Mouse (Mus musculus) stomach, postnatal 0 days (tissue): Measurements from ENCODE around the gene Abraxas1. TPM values are rescaled to one million over a fixed set of nuclear protein-coding genes. Genes with fewer than 3 reads are reported as not detected.

ENCODE experiments used
- ATAC-seq: fragments of 200-750 bp; cut with Nextera tagmentation; 2 replicates; pipeline ENCODE4 v1.8.0; 2017; ENCODE audit not compliant: low FRiP score, low TSS enrichment
- DNase-seq: peaks from one replicate; pipeline ENCODE4 v3.0.0-alpha.2; 2016; ENCODE audit warnings: low spot score
- H3K27ac ChIP-seq: fragments of 300-500 bp; sonication (generic); replicated peaks from 2 replicates; pipeline ENCODE4 v1.5.1; 2014; ENCODE audit warnings: mild to moderate bottlenecking, control low read depth
- H3K27me3 ChIP-seq: fragments of 300-500 bp; sonication (generic); 2 replicates; pipeline ENCODE4 v1.6.1; 2014; ENCODE audit warnings: low read length; ENCODE audit not compliant: control insufficient read depth, insufficient read depth
- H3K36me3 ChIP-seq: fragments of 300-500 bp; sonication (generic); 2 replicates; pipeline ENCODE4 v1.6.1; 2014; ENCODE audit warnings: low read length, mixed read lengths; ENCODE audit not compliant: control insufficient read depth, insufficient read depth
- H3K4me1 ChIP-seq: fragments of 300-500 bp; sonication (generic); replicated peaks from 2 replicates; pipeline ENCODE4 v1.6.1; 2014; ENCODE audit warnings: antibody characterized with exemption; ENCODE audit not compliant: control insufficient read depth, insufficient read depth
- H3K4me2 ChIP-seq: fragments of 300-500 bp; sonication (generic); replicated peaks from 2 replicates; pipeline ENCODE4 v1.6.1; 2014; ENCODE audit warnings: low read depth, mild to moderate bottlenecking, control low read depth, moderate library complexity
- H3K4me3 ChIP-seq: fragments of 300-500 bp; sonication (generic); 2 replicates; pipeline ENCODE4 v1.5.1; 2014; ENCODE audit warnings: low read depth, low read length, control low read depth
- H3K9ac ChIP-seq: fragments of 300-500 bp; sonication (generic); 2 replicates; pipeline ENCODE4 v1.6.1; 2014; ENCODE audit warnings: mild to moderate bottlenecking, low read length, control low read depth, mixed read lengths
- H3K9me3 ChIP-seq: fragments of 300-500 bp; sonication (generic); 2 replicates; pipeline ENCODE4 v1.6.1; 2016; ENCODE audit warnings: low read length; ENCODE audit not compliant: control insufficient read depth
- CTCF ChIP-seq: IDR thresholded peaks from 2 replicates; pipeline ENCODE4 v1.5.1; 2016; ENCODE audit warnings: antibody characterized with exemption, low read depth, mild to moderate bottlenecking, moderate library complexity
- EP300 ChIP-seq: optimal IDR thresholded peaks from 2 replicates; pipeline ENCODE3; 2016; ENCODE audit warnings: antibody characterized with exemption
- WGBS: fragments of 180-500 bp; shearing (Covaris S2); extraction: QIAGEN DNeasy Blood & Tissue Kit; methylation state at CpG from one replicate; pipeline ENCODE4 v1.1.7; 2014; 5-methylcytosine and 5-hydroxymethylcytosine counted together
- polyA plus RNA-seq: library from polyadenylated mRNA; unstranded; fragments of >200 nt; fragmentation: Nextera tagmentation; extraction: Ambion mirVana; gene quantifications from 2 replicates; pipeline ENCODE4 v1.2.1, GENCODE M21; 2015

The Abraxas1 gene
- polyA plus RNA-seq, 1 experiment from 2014 or later, result 13.0 TPM

- H3K36me3 ChIP-seq, result no peaks in the 10 kb centered on the region
- 62% methylated on average over 3 of the region's 3 CpGs for whole genome bisulfite sequencing
- H3K9ac ChIP-seq, result no peak overlapping the region
- H3K9me3 ChIP-seq, result no peaks in the 10 kb centered on the region
- no peak overlapping the region for H3K4me3 ChIP-seq
- no peak overlapping the region for H3K27ac ChIP-seq
- H3K27me3 ChIP-seq, result no peaks in the 10 kb centered on the region
- DNase-seq (no peak), ATAC-seq (peak; percentile 85)
- no peak overlapping the region for H3K4me2 ChIP-seq
- TF ChIP-seq CTCF (no peak), EP300 (no peak)
- no peaks in the 10 kb centered on the region for H3K4me1 ChIP-seq
These were observed 11.9 kb upstream of the Abraxas1 start for GRCm38 (mm10) chr5:100832680-100833079.

DNA sequence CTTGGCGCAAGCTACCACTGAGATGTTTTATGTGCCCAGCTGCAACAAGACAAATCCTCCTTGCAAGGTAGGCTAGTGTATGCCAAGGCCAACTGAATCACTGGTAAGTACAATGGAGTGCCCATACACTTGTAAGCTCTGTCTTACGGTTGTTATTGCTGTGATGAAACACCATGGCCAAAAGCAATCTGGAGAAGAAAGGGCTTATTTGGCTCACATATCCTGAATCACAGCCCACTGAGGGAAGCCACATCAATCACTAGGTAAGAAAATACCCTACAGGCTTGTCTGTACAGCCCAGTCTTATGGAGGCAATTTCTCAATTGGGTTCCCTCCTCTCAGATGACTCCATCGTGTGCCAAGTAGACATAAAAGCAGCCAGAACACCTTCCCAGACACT is 7.9 kb upstream of the Abraxas1 start:
- no peak for DNase-seq
- ATAC-seq, result no peak
- Histone ChIP-seq H3K4me2 (no peak overlapping the region), H3K4me3 (no peak overlapping the region), H3K4me1 (no peaks in the 10 kb centered on the region), H3K27me3 (no peaks in the 10 kb centered on the region), H3K27ac (no peak overlapping the region), H3K9me3 (no peaks in the 10 kb centered on the region), H3K36me3 (no peaks in the 10 kb centered on the region), H3K9ac (no peak overlapping the region)
- 79% methylated on average over 3 of the region's 3 CpGs for WGBS
- TF ChIP-seq CTCF, result no peak
- TF ChIP-seq EP300, result no peak

DNA sequence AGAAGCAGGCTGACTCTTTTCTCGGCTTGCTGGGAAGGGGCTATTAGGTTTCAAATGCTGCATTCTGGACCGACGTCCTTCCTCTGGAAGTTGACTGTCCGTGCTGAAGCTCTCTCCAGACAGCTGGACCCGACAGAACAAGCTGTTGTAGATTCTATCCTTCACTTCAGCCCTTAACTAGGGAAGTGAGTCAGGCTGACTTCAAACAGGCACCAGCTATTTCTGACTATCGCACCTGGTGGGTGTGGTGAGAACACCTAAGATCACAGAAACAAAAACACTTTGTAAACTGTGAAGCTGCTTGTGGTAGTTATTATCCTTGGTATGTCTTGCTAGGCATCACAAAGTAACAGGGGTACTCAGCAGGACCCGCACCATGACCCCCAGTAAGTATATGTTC is 5.8 kb upstream of the Abraxas1 start:
- Histone ChIP-seq H3K4me3 (no peak overlapping the region), H3K4me2 (no peak overlapping the region), H3K9me3 (no peaks in the 10 kb centered on the region), H3K9ac (no peak overlapping the region), H3K27ac (no peak overlapping the region), H3K27me3 (no peaks in the 10 kb centered on the region), H3K36me3 (no peaks in the 10 kb centered on the region), H3K4me1 (no peaks in the 10 kb centered on the region)
- WGBS, result 46% methylated on average over 7 of the region's 7 CpGs
- TF ChIP-seq EP300, result no peak
- no peak for TF ChIP-seq CTCF
- ATAC-seq, result no peak
- DNase-seq, result no peak

DNA sequence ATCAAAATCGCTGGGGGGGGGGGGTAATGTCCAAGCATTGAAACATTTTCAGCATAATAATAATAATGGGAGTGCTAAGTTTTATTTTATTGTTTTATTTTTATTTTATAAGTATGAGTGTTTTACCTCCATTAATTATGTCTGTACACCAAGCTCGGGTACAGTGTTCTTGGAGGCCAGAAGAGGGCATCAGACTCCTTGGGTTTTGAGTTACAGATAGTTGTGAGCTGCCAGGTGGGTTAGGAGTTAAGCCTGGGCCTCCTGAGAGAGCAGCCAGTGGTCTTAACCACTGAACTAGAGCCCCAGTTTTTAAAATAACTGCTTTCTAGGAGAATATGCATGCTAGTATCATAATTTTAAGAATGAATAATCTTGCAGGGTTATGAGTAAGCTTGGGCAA is 5.2 kb upstream of the Abraxas1 start:
- Histone ChIP-seq H3K36me3 (no peaks in the 10 kb centered on the region), H3K4me3 (no peak overlapping the region), H3K27ac (no peak overlapping the region), H3K4me1 (no peaks in the 10 kb centered on the region), H3K9ac (no peak overlapping the region), H3K9me3 (no peaks in the 10 kb centered on the region), H3K27me3 (no peaks in the 10 kb centered on the region), H3K4me2 (no peak overlapping the region)
- 19% methylated on average over 2 of the region's 2 CpGs for WGBS
- no peak for ATAC-seq
- no peak for DNase-seq
- TF ChIP-seq CTCF, result peak; percentile 69
- TF ChIP-seq EP300, result no peak

- no peaks in the 10 kb centered on the region for H3K27me3 ChIP-seq
- H3K36me3 ChIP-seq, result no peaks in the 10 kb centered on the region
- H3K4me3 ChIP-seq, result no peak overlapping the region
- H3K9ac ChIP-seq, result no peak overlapping the region
- ATAC-seq (no peak), DNase-seq (no peak)
- H3K27ac ChIP-seq, result no peak overlapping the region
- H3K4me2 ChIP-seq, result no peak overlapping the region
- TF ChIP-seq EP300, result no peak
- TF ChIP-seq CTCF, result no peak
- no peaks in the 10 kb centered on the region for H3K9me3 ChIP-seq
- WGBS, result 82% methylated on average over 7 of the region's 7 CpGs
- no peaks in the 10 kb centered on the region for H3K4me1 ChIP-seq
These were observed 2.1 kb upstream of the Abraxas1 start for GRCm38 (mm10) chr5:100822826-100823225.

- H3K4me3 ChIP-seq, result no peak overlapping the region
- no peak overlapping the region for H3K9ac ChIP-seq
- no peaks in the 10 kb centered on the region for H3K4me1 ChIP-seq
- 74% methylated on average over 8 of the region's 8 CpGs for WGBS
- no peaks in the 10 kb centered on the region for H3K36me3 ChIP-seq
- no peaks in the 10 kb centered on the region for H3K27me3 ChIP-seq
- ATAC-seq (no peak), DNase-seq (no peak)
- no peaks in the 10 kb centered on the region for H3K9me3 ChIP-seq
- no peak overlapping the region for H3K27ac ChIP-seq
- H3K4me2 ChIP-seq, result peak overlapping the region; percentile 97
- TF ChIP-seq EP300, result no peak
- TF ChIP-seq CTCF, result peak; percentile 49
These were observed 610 bp upstream of the Abraxas1 start for GRCm38 (mm10) chr5:100821375-100821774.
